ENCODE assay signal across 28 mouse cellular contexts in the genomic region with DNA sequence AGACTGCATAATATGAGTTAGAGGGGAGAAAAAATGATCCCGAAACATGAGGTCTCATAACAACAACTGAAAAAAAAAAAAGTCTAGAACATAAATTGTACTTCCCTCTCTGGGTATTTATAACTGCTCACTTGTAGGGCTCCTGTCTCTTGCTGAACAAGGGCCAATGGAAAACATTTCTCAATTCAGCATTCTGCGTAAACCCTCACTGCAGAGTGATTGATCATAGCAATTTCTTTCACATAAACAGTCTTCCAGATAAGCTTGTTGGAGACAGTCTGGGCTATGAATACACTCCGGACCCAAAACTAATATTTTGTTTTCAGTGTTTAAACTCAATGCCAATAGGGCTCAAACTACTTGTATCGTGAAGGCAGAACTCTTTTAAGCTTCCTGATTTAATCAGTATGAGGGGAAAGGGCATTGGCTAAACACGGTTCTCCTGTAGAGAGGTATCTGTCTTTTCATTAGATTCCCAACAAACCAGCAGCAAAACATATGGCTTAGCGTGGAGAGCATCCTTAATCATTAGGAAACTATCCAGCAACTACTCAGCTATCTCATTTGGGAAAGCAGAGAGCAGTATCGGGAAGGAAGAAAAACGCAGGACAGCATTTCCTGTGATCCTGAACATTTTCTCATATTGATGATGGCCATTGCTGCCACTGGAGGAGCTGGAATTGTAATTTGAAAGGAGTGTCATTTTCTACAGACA.
DNase-seq lines count a peak whose midpoint lies in the region; ATAC-seq and TF ChIP-seq lines count a peak whose summit lies in the region.
"Had no signal": no experiment of that assay in that cellular context is flagged by ENCODE, and none has a peak within 500 bp of the region (broad histone marks: within the 10 kb centered on the region; RNA-seq: fewer than 3 reads in every experiment).

No protein-coding gene starts in this region.

- TF ChIP-seq CTCF in brain, embryonic 14.5 days (IDR thresholded peaks at IDR 0.05; ENCODE audit: borderline replicate concordance, extremely low read depth, insufficient read depth, insufficient read length): no peak

- H3K9me3 ChIP-seq in hindbrain, embryonic 16.5 days (ENCODE audit: control insufficient read depth, low read length): no peaks in the 10 kb centered on the region
- no peaks in the 10 kb centered on the region for H3K9me3 ChIP-seq in hindbrain, embryonic 10.5 days
- H3K9me3 ChIP-seq in lung, embryonic 15.5 days: no peaks in the 10 kb centered on the region
- H3K9me3 ChIP-seq: embryonic facial prominence, embryonic 10.5 days; embryonic facial prominence, embryonic 15.5 days; forebrain, embryonic 12.5 days; heart, embryonic 13.5 days; kidney, embryonic 15.5 days; limb, embryonic 12.5 days; liver, embryonic 15.5 days; midbrain, embryonic 12.5 days had no signal

- WGBS in hindbrain, embryonic 16.5 days: 68% methylated on average over 8 of the region's 8 CpGs
- WGBS in hindbrain, embryonic 10.5 days: 86% methylated on average over 8 of the region's 8 CpGs
- 34% methylated on average over 8 of the region's 8 CpGs for WGBS in lung, embryonic 15.5 days

- no peak overlapping the region for H3K4me3 ChIP-seq in hindbrain, embryonic 16.5 days (ENCODE audit: low read length)
- H3K4me3 ChIP-seq in hindbrain, embryonic 10.5 days: no peak overlapping the region
- H3K4me3 ChIP-seq in lung, embryonic 15.5 days: no peak overlapping the region
- H3K4me3 ChIP-seq: embryonic facial prominence, embryonic 10.5 days; embryonic facial prominence, embryonic 15.5 days; forebrain, embryonic 12.5 days; heart, embryonic 13.5 days; kidney, embryonic 15.5 days; layer of hippocampus, adult 2 months; left cerebral cortex, adult 2 months; limb, embryonic 12.5 days; liver, embryonic 15.5 days; megakaryocyte, embryonic 14.5 days; midbrain, embryonic 12.5 days had no signal

- no peak for TF ChIP-seq POLR2A in brain, embryonic 14.5 days (IDR thresholded peaks at IDR 0.05; ENCODE audit: borderline replicate concordance, extremely low read depth, insufficient read depth, insufficient read length, poor library complexity, severe bottlenecking)

- no peaks in the 10 kb centered on the region for H3K27me3 ChIP-seq in hindbrain, embryonic 16.5 days (replicated peaks; ENCODE audit: control insufficient read depth, insufficient read depth, low read length)
- no peaks in the 10 kb centered on the region for H3K27me3 ChIP-seq in hindbrain, embryonic 10.5 days (ENCODE audit: insufficient read depth, poor library complexity, severe bottlenecking)
- H3K27me3 ChIP-seq in lung, embryonic 15.5 days: no peaks in the 10 kb centered on the region
- H3K27me3 ChIP-seq: embryonic facial prominence, embryonic 15.5 days; forebrain, embryonic 12.5 days; heart, embryonic 13.5 days; kidney, embryonic 15.5 days; limb, embryonic 12.5 days; liver, embryonic 15.5 days; megakaryocyte, embryonic 14.5 days; midbrain, embryonic 12.5 days; Patski had no signal

- no peaks in the 10 kb centered on the region for H3K36me3 ChIP-seq in hindbrain, embryonic 16.5 days (ENCODE audit: control insufficient read depth, insufficient read depth, low read length)
- H3K36me3 ChIP-seq in hindbrain, embryonic 10.5 days: no peaks in the 10 kb centered on the region
- no peaks in the 10 kb centered on the region for H3K36me3 ChIP-seq in lung, embryonic 15.5 days
- H3K36me3 ChIP-seq: embryonic facial prominence, embryonic 10.5 days; embryonic facial prominence, embryonic 15.5 days; forebrain, embryonic 12.5 days; heart, embryonic 13.5 days; kidney, embryonic 15.5 days; limb, embryonic 12.5 days; liver, embryonic 15.5 days; midbrain, embryonic 12.5 days had no signal

- no peak overlapping the region for H3K9ac ChIP-seq in hindbrain, embryonic 16.5 days (ENCODE audit: low read depth, low read length)
- H3K9ac ChIP-seq in lung, embryonic 15.5 days: no peak overlapping the region
- H3K9ac ChIP-seq: embryonic facial prominence, embryonic 15.5 days; forebrain, embryonic 12.5 days; forebrain, postnatal 0 days; heart, embryonic 13.5 days; kidney, embryonic 15.5 days; limb, embryonic 12.5 days; liver, embryonic 15.5 days; midbrain, embryonic 12.5 days had no signal

- ATAC-seq in hindbrain, embryonic 16.5 days: peak; percentile 58; the same call in 1 of the 2 replicates
- ATAC-seq in lung, embryonic 15.5 days (ENCODE audit: borderline replicate concordance, extremely low read depth, low FRiP score, low TSS enrichment): peak; percentile 72; the same call in 1 of the 2 replicates
- ATAC-seq: forebrain, postnatal 0 days; Patski had no signal

- no peaks in the 10 kb centered on the region for H3K4me1 ChIP-seq in hindbrain, embryonic 16.5 days (ENCODE audit: control insufficient read depth, insufficient read depth, low read depth, low read length)
- no peaks in the 10 kb centered on the region for H3K4me1 ChIP-seq in hindbrain, embryonic 10.5 days (replicated peaks)
- no peaks in the 10 kb centered on the region for H3K4me1 ChIP-seq in lung, embryonic 15.5 days
- H3K4me1 ChIP-seq: embryonic facial prominence, embryonic 10.5 days; embryonic facial prominence, embryonic 15.5 days; forebrain, embryonic 12.5 days; heart, embryonic 13.5 days; kidney, embryonic 15.5 days; limb, embryonic 12.5 days; liver, embryonic 15.5 days; megakaryocyte, embryonic 14.5 days; midbrain, embryonic 12.5 days had no signal

- H3K4me2 ChIP-seq in hindbrain, embryonic 16.5 days (ENCODE audit: low read length): no peak overlapping the region
- no peak overlapping the region for H3K4me2 ChIP-seq in lung, embryonic 15.5 days
- H3K4me2 ChIP-seq: embryonic facial prominence, embryonic 15.5 days; forebrain, embryonic 12.5 days; heart, embryonic 13.5 days; kidney, embryonic 15.5 days; limb, embryonic 12.5 days; liver, embryonic 15.5 days; midbrain, embryonic 12.5 days had no signal

- no peak overlapping the region for H3K27ac ChIP-seq in hindbrain, embryonic 16.5 days (ENCODE audit: low read depth, low read length)
- no peak overlapping the region for H3K27ac ChIP-seq in hindbrain, embryonic 10.5 days
- H3K27ac ChIP-seq in lung, embryonic 15.5 days: no peak overlapping the region
- H3K27ac ChIP-seq: embryonic facial prominence, embryonic 10.5 days; embryonic facial prominence, embryonic 15.5 days; forebrain, embryonic 12.5 days; heart, embryonic 13.5 days; kidney, embryonic 15.5 days; layer of hippocampus, adult 2 months; left cerebral cortex, adult 2 months; limb, embryonic 12.5 days; liver, embryonic 15.5 days; midbrain, embryonic 12.5 days had no signal

- peak; percentile 2 to 16 for DNase-seq in cerebellum, adult 18-20 months
- no peak for DNase-seq in cerebellum, postnatal 36 days
- no peak for DNase-seq in hindbrain, embryonic 10.5 days (ENCODE audit: low spot score)
- DNase-seq in lung, adult 18-20 months: no peak
- DNase-seq in brain, embryonic 14.5 days (ENCODE audit: low read depth): peak; percentile 14
- no peak for DNase-seq in gastrocnemius, postnatal 14 days
- DNase-seq: adrenal gland, postnatal 10 days; forebrain, postnatal 0 days; heart, postnatal 10 days; kidney, adult 11 months; kidney, postnatal 36 days; lung, postnatal 36 days; retina, postnatal 1 day; right cerebral cortex, postnatal 14 days had no signal

- intact Hi-C loops in gastrocnemius, postnatal 14 days (cut with DNase I; ENCODE audit: low total_unique reads): no loop called here

Comparison
In these comparisons a context has a peak if more than half of its experiments do, and no peak if none do; other contexts are left out.
1. DNase-seq: peak in cerebellum, adult 18-20 months (2 of 2) and brain, embryonic 14.5 days (single experiment); none in cerebellum, postnatal 36 days (0 of 2), hindbrain, embryonic 10.5 days (single experiment), lung, adult 18-20 months (0 of 2) and gastrocnemius, postnatal 14 days (single experiment).